Mouse (Mus musculus) spleen, adult 2 months (tissue): ENCODE data around the gene Caln1. TPM values are rescaled to one million over a fixed set of nuclear protein-coding genes. Genes with fewer than 3 reads are reported as not detected.

Experiments used
- DNase-seq, 2 experiments: peaks; one replicate each; pipeline versions ENCODE4 v3.0.0 to v3.0.0-alpha.2; 2012 to 2021; ENCODE audit warnings: low spot score in 2 of 2, low read depth in 1 of 2
- H3K27ac ChIP-seq: fragments of 200-500 bp; 2 replicates; pipeline ENCODE4 v1.5.1; 2012; ENCODE audit warnings: low read length, inconsistent platforms; ENCODE audit not compliant: insufficient read depth
- H3K27me3 ChIP-seq: fragments of 200-500 bp; 2 replicates; pipeline ENCODE4 v1.6.1; 2012; ENCODE audit warnings: mild to moderate bottlenecking, moderate library complexity, low read length, inconsistent platforms; ENCODE audit not compliant: control insufficient read depth, insufficient read depth
- H3K36me3 ChIP-seq: fragments of 200-500 bp; 2 replicates; pipeline ENCODE4 v1.6.1; 2012; ENCODE audit warnings: mild to moderate bottlenecking, low read length, inconsistent platforms; ENCODE audit not compliant: control insufficient read depth, insufficient read depth
- H3K4me1 ChIP-seq: fragments of 200-500 bp; 2 replicates; pipeline ENCODE4 v1.6.1; 2011; ENCODE audit warnings: inconsistent platforms; ENCODE audit not compliant: control insufficient read depth, insufficient read depth, insufficient read length
- H3K4me3 ChIP-seq: fragments of 200-500 bp; 2 replicates; pipeline ENCODE4 v1.5.1; 2011; ENCODE audit warnings: mild to moderate bottlenecking, inconsistent platforms; ENCODE audit not compliant: insufficient read depth, insufficient read length; ENCODE audit errors: extremely low read depth
- CTCF ChIP-seq: fragments of 200-500 bp; IDR thresholded peaks from 2 replicates; pipeline ENCODE4 v1.5.1; 2011; ENCODE audit warnings: mild to moderate bottlenecking, inconsistent platforms; ENCODE audit not compliant: insufficient read depth, insufficient read length, insufficient replicate concordance; ENCODE audit errors: extremely low read depth
- POLR2A ChIP-seq: fragments of 200-500 bp; IDR thresholded peaks from 2 replicates; pipeline ENCODE4 v1.6.1; 2011; ENCODE audit warnings: low read depth, low read length, inconsistent platforms
- WGBS: fragments of 180-500 bp; shearing (Covaris S2); methylation state at CpG from one replicate; pipeline ENCODE4 v1.1.7; 2018; 5-methylcytosine and 5-hydroxymethylcytosine counted together
- polyA plus RNA-seq: library from polyadenylated mRNA; depleted of rRNA; stranded (reverse); fragments of >200 nt; gene quantifications from 2 replicates; pipeline ENCODE4 v1.2.3, GENCODE M21; 2012

Caln1 gene
- polyA plus RNA-seq, 1 experiment, result not detected

DNA sequence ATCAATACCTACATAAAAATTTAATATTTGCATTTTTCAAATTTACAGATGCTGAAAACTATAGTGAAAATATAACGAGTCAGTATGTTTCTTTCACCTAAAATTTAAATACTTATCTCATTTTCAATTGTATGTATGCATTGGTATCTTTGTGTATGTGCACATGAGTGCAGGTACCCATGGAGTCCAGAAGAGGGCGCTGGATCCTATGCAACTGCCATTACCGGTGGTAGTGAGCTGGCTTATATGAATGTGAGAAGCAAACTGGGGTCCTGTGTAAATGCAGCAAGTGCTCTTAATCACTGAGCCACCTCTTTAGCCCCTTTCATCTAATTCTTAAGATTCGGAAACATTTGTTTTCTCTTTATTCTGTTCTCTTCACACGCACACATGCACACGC, 146.1 kb downstream of the Caln1 start:
- 80% methylated on average over 6 of the region's 6 CpGs for WGBS
- H3K4me1 ChIP-seq, result no peaks in the 10 kb centered on the region
- H3K27ac ChIP-seq, result no peak overlapping the region
- DNase-seq, result no peak
- H3K27me3 ChIP-seq, result no peaks in the 10 kb centered on the region
- H3K4me3 ChIP-seq, result no peak overlapping the region
- H3K36me3 ChIP-seq, result no peaks in the 10 kb centered on the region
- no peak for TF ChIP-seq CTCF
- no peak for TF ChIP-seq POLR2A

- Histone ChIP-seq H3K4me1 (no peaks in the 10 kb centered on the region), H3K36me3 (no peaks in the 10 kb centered on the region), H3K27ac (no peak overlapping the region), H3K4me3 (no peak overlapping the region), H3K27me3 (no peaks in the 10 kb centered on the region)
- 61% methylated on average over 2 of the region's 2 CpGs for WGBS
- no peak for TF ChIP-seq CTCF
- no peak for TF ChIP-seq POLR2A
- no peak for DNase-seq
These were observed 151.3 kb downstream of the Caln1 start for GRCm38 (mm10) chr5:130520527-130520926.

- H3K27ac ChIP-seq, result no peak overlapping the region
- H3K36me3 ChIP-seq, result no peaks in the 10 kb centered on the region
- no peak for DNase-seq
- WGBS, result 87% methylated on average over 2 of the region's 2 CpGs
- no peak for TF ChIP-seq CTCF
- TF ChIP-seq POLR2A, result no peak
- H3K4me3 ChIP-seq, result no peak overlapping the region
- no peaks in the 10 kb centered on the region for H3K27me3 ChIP-seq
- H3K4me1 ChIP-seq, result no peaks in the 10 kb centered on the region
These were observed 158.2 kb downstream of the Caln1 start for GRCm38 (mm10) chr5:130527416-130527815.

DNA sequence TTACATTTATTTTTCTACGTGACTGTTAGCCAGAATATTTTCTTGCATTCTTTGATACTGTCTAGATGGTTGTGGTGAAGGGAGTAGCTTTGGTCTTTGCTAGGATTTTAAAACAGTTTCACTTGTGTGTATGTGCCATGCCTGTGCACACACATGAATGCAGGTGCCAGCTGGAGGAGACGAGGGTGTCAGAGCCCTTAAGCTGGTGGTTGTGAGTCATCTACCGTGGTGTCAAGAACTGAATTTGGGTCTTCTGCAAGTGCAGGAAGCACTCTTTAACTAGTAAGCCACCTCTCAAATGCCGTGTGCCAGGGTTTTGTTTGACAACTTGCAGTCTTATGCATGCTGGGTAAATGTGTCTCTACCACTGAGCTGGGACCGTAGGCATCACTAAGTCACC, 178.2 kb downstream of the Caln1 start:
- no peak overlapping the region for H3K27ac ChIP-seq
- 78% methylated on average over 5 of the region's 5 CpGs for WGBS
- no peaks in the 10 kb centered on the region for H3K27me3 ChIP-seq
- DNase-seq, result no peak
- TF ChIP-seq CTCF (no peak), POLR2A (no peak)
- H3K4me3 ChIP-seq, result no peak overlapping the region
- H3K4me1 ChIP-seq, result no peaks in the 10 kb centered on the region
- H3K36me3 ChIP-seq, result no peaks in the 10 kb centered on the region

GRCm38 (mm10) chr5:130553916-130554315, 184.7 kb downstream of the Caln1 start:
- Histone ChIP-seq H3K4me3 (no peak overlapping the region), H3K4me1 (no peaks in the 10 kb centered on the region), H3K27ac (no peak overlapping the region), H3K27me3 (no peaks in the 10 kb centered on the region), H3K36me3 (no peaks in the 10 kb centered on the region)
- DNase-seq, result no peak
- TF ChIP-seq CTCF, result no peak
- TF ChIP-seq POLR2A, result no peak
- 69% methylated on average over 4 of the region's 4 CpGs for WGBS

DNA sequence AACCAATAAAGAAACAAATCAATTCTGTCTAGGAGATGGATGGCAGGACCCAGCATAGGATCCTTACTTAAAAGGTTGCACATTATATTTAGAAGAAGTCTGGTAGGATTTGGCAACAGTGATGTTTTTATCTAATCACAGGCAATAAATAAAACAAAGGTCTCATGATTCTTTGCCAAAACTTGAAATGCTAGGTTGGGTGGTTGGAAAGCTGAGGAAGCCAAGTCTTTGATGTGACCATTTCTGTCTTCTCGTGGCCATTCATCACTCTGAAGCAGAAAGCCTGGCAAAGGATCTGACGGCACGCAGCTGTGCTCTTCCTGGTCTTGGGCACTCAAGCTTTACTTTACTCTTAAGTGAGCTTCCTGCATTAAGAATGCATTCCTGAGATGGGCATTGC, 193.9 kb downstream of the Caln1 start:
- no peak overlapping the region for H3K4me3 ChIP-seq
- H3K36me3 ChIP-seq, result no peaks in the 10 kb centered on the region
- DNase-seq, result no peak
- TF ChIP-seq CTCF, result no peak
- TF ChIP-seq POLR2A, result no peak
- no peaks in the 10 kb centered on the region for H3K27me3 ChIP-seq
- no peak overlapping the region for H3K27ac ChIP-seq
- WGBS, result 73% methylated on average over 3 of the region's 3 CpGs
- no peaks in the 10 kb centered on the region for H3K4me1 ChIP-seq

DNA sequence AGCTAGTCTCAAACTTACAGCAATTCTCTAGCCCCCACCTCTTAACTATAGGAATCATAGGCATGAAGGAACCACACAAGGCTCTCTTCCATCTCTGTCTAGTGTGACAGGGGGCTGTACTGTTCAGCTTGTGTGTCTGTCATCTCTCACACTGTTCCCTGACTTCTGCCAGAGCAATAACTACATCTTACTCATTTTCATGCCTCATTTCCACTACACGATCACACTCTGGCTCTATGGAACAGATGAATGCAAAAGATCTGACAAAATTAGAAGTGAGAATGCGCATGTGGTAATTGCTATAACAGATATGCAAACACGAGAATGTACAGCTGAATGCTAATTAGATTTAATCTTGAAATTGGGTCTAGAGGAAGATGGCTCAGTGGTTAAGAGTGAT, 196.7 kb downstream of the Caln1 start:
- no peak for DNase-seq
- Histone ChIP-seq H3K36me3 (no peaks in the 10 kb centered on the region), H3K4me3 (no peak overlapping the region), H3K27me3 (no peaks in the 10 kb centered on the region), H3K4me1 (no peaks in the 10 kb centered on the region), H3K27ac (no peak overlapping the region)
- 91% methylated on average over 3 of the region's 3 CpGs for WGBS
- TF ChIP-seq POLR2A (no peak), CTCF (no peak)

GRCm38 (mm10) chr5:130577581-130577980, 208.3 kb downstream of the Caln1 start:
- no peaks in the 10 kb centered on the region for H3K36me3 ChIP-seq
- 81% methylated on average over 2 of the region's 2 CpGs for WGBS
- H3K27me3 ChIP-seq, result no peaks in the 10 kb centered on the region

More at GRCm38 (mm10) chr5:130577581-130577980, 208.3 kb downstream of the Caln1 start:
- DNase-seq, result no peak
- H3K27ac ChIP-seq, result no peak overlapping the region
- no peaks in the 10 kb centered on the region for H3K4me1 ChIP-seq
- no peak overlapping the region for H3K4me3 ChIP-seq
- TF ChIP-seq CTCF (no peak), POLR2A (no peak)
